Mouse (Mus musculus) ES-Bruce4 (cell line): Measurements from ENCODE around the gene Fuom. TPM values are rescaled to one million over a fixed set of nuclear protein-coding genes. Genes with fewer than 3 reads are reported as not detected.

Experiments used
- H3K27ac ChIP-seq: 2 replicates; pipeline ENCODE4 v1.5.1; 2012; ENCODE audit warnings: low read length, inconsistent platforms; ENCODE audit not compliant: insufficient read depth
- H3K27me3 ChIP-seq: 2 replicates; pipeline ENCODE4 v1.6.1; 2012; ENCODE audit warnings: mild to moderate bottlenecking, low read length, inconsistent platforms; ENCODE audit not compliant: control insufficient read depth, poor library complexity, insufficient read depth, severe bottlenecking
- H3K36me3 ChIP-seq: 2 replicates; pipeline ENCODE4 v1.6.1; 2012; ENCODE audit warnings: inconsistent platforms, mild to moderate bottlenecking, low read length, moderate library complexity; ENCODE audit not compliant: control insufficient read depth, poor library complexity, insufficient read depth, severe bottlenecking
- H3K4me1 ChIP-seq: one replicate; pipeline ENCODE4 v1.8.1; 2011; ENCODE audit warnings: low read length; ENCODE audit not compliant: control insufficient read depth, insufficient read depth
- H3K4me3 ChIP-seq: 2 replicates; pipeline ENCODE4 v1.5.1; 2011; ENCODE audit warnings: low read depth, mild to moderate bottlenecking, low read length
- H3K9ac ChIP-seq: 2 replicates; pipeline ENCODE4 v1.6.1; 2012; ENCODE audit warnings: low read depth, mild to moderate bottlenecking, inconsistent platforms; ENCODE audit not compliant: poor library complexity, severe bottlenecking
- H3K9me3 ChIP-seq: replicated peaks from 2 replicates; pipeline ENCODE4 v1.6.1; 2012; ENCODE audit warnings: mild to moderate bottlenecking, low read length, inconsistent platforms; ENCODE audit not compliant: control insufficient read depth, poor library complexity, insufficient read depth, severe bottlenecking
- CTCF ChIP-seq: IDR thresholded peaks from one replicate; pipeline ENCODE4 v1.8.1; 2011; ENCODE audit warnings: low read depth, low read length
- EP300 ChIP-seq: IDR thresholded peaks from 2 replicates; pipeline ENCODE4 v1.6.1; 2011; ENCODE audit warnings: low read depth, low read length; ENCODE audit not compliant: insufficient read depth
- POLR2A ChIP-seq: IDR thresholded peaks from one replicate; pipeline ENCODE4 v1.8.1; 2011; ENCODE audit warnings: low read length; ENCODE audit not compliant: insufficient read depth
- polyA plus RNA-seq: library from polyadenylated mRNA; stranded (reverse); fragments of >200 nt; gene quantifications from 2 replicates; pipeline ENCODE4 v1.2.4, GENCODE M21; 2011; ENCODE audit warnings: low read depth; ENCODE audit not compliant: missing spikeins, insufficient read depth, insufficient read length

The Fuom gene
- 24.1 and 30.6 TPM in 2 replicates for polyA plus RNA-seq

GRCm38 (mm10) chr7:140101993-140102860 lies at the start of gene Fuom:
TSS of gene Fuom (minus strand) at chr7:140102441.
- Histone ChIP-seq H3K4me3 (peak within 1 kb of the TSS; percentile 55), H3K9ac (peak within 1 kb of the TSS; percentile 30), H3K4me1 (peaks cover 4% of the 10 kb centered on the region), H3K36me3 (peaks cover 4% of the 10 kb centered on the region; the same call in 1 of the 2 replicates), H3K9me3 (no peaks in the 10 kb centered on the region), H3K27ac (no peak within 1 kb of the TSS), H3K27me3 (no peaks in the 10 kb centered on the region)
- TF ChIP-seq EP300 (no peak), CTCF (no peak), POLR2A (no peak)

GRCm38 (mm10) chr7:140144550-140144949 lies 42.3 kb upstream of the Fuom start:
- H3K9ac ChIP-seq, result no peak overlapping the region
- H3K4me3 ChIP-seq, result no peak overlapping the region
- H3K4me1 ChIP-seq, result no peaks in the 10 kb centered on the region
- no peaks in the 10 kb centered on the region for H3K36me3 ChIP-seq
- no peaks in the 10 kb centered on the region for H3K9me3 ChIP-seq
- H3K27me3 ChIP-seq, result no peaks in the 10 kb centered on the region
- H3K27ac ChIP-seq, result no peak overlapping the region
- TF ChIP-seq EP300 (no peak), CTCF (no peak), POLR2A (no peak)

- no peak for TF ChIP-seq POLR2A
- peak; percentile 64 for TF ChIP-seq CTCF
- Histone ChIP-seq H3K9ac (no peak overlapping the region), H3K4me1 (no peaks in the 10 kb centered on the region), H3K27ac (no peak overlapping the region), H3K36me3 (no peaks in the 10 kb centered on the region), H3K9me3 (no peaks in the 10 kb centered on the region), H3K4me3 (no peak overlapping the region), H3K27me3 (no peaks in the 10 kb centered on the region)
Observed at GRCm38 (mm10) chr7:140141350-140141749, 39.1 kb upstream of the Fuom start.

GRCm38 (mm10) chr7:140138021-140138310 lies 35.7 kb upstream of the Fuom start:
- TF ChIP-seq POLR2A (no peak), EP300 (no peak), CTCF (no peak)
- no peaks in the 10 kb centered on the region for H3K9me3 ChIP-seq
- H3K4me3 ChIP-seq, result peak overlapping the region; percentile 95
- H3K36me3 ChIP-seq, result no peaks in the 10 kb centered on the region; the same call in 1 of the 2 replicates
- peak overlapping the region; percentile 58 for H3K9ac ChIP-seq
- no peak overlapping the region for H3K27ac ChIP-seq
- H3K27me3 ChIP-seq, result no peaks in the 10 kb centered on the region
- H3K4me1 ChIP-seq, result no peaks in the 10 kb centered on the region

- no peaks in the 10 kb centered on the region for H3K9me3 ChIP-seq
- TF ChIP-seq CTCF (no peak), POLR2A (peak; percentile 49), EP300 (peak; percentile 19; the same call in 1 of the 2 replicates)
- peak within 1 kb of the TSS; percentile 58 for H3K9ac ChIP-seq
- no peaks in the 10 kb centered on the region for H3K4me1 ChIP-seq
- H3K27ac ChIP-seq, result no peak within 1 kb of the TSS
- no peaks in the 10 kb centered on the region for H3K27me3 ChIP-seq
- peak within 1 kb of the TSS; percentile 95 for H3K4me3 ChIP-seq
- H3K36me3 ChIP-seq, result no peaks in the 10 kb centered on the region; the same call in 1 of the 2 replicates
Observed at GRCm38 (mm10) chr7:140137135-140138020, 35.1 kb upstream of the Fuom start, which contains the start of gene Mtg1. TSS of gene Mtg1 (plus strand) at chr7:140137564.
